Mouse (Mus musculus) kidney, embryonic 14.5 days (tissue): ENCODE measurements around the gene Scaf11. TPM values are rescaled to one million over a fixed set of nuclear protein-coding genes. Genes with fewer than 3 reads are reported as not detected.

Experiments
- ATAC-seq: fragments of 200-750 bp; cut with Nextera tagmentation; 2 replicates; pipeline ENCODE4 v1.8.0; 2017; ENCODE audit warnings: moderate number of reproducible peaks, mild to moderate bottlenecking, moderate TSS enrichment, moderate library complexity; ENCODE audit not compliant: low FRiP score, low TSS enrichment
- H3K27ac ChIP-seq: fragments of 300-500 bp; sonication (generic); 2 replicates; pipeline ENCODE4 v1.5.1; 2014; ENCODE audit warnings: low read depth, mild to moderate bottlenecking, low read length, moderate library complexity, mixed read lengths
- H3K27me3 ChIP-seq: fragments of 300-500 bp; sonication (generic); 2 replicates; pipeline ENCODE4 v1.6.1; 2014; ENCODE audit warnings: mild to moderate bottlenecking, low read length; ENCODE audit not compliant: control insufficient read depth, insufficient read depth
- H3K36me3 ChIP-seq: fragments of 300-500 bp; sonication (generic); 2 replicates; pipeline ENCODE4 v1.6.1; 2014; ENCODE audit warnings: low read length, mixed read lengths; ENCODE audit not compliant: control insufficient read depth, insufficient read depth
- H3K4me1 ChIP-seq: fragments of 300-500 bp; sonication (generic); 2 replicates; pipeline ENCODE4 v1.6.1; 2014; ENCODE audit warnings: low read length, mixed read lengths; ENCODE audit not compliant: control insufficient read depth, insufficient read depth
- H3K4me2 ChIP-seq: fragments of 300-500 bp; sonication (generic); replicated peaks from 2 replicates; pipeline ENCODE4 v1.6.1; 2014; ENCODE audit warnings: low read depth, mild to moderate bottlenecking, low read length
- H3K4me3 ChIP-seq: fragments of 300-500 bp; sonication (generic); 2 replicates; pipeline ENCODE4 v1.5.1; 2014; ENCODE audit warnings: mild to moderate bottlenecking, low read length
- H3K9ac ChIP-seq: fragments of 300-500 bp; sonication (generic); 2 replicates; pipeline ENCODE4 v1.6.1; 2014; ENCODE audit warnings: low read depth, mild to moderate bottlenecking, low read length, moderate library complexity
- H3K9me3 ChIP-seq: fragments of 300-500 bp; sonication (generic); 2 replicates; pipeline ENCODE4 v1.6.1; 2016; ENCODE audit warnings: low read length; ENCODE audit not compliant: control insufficient read depth
- WGBS: fragments of 180-500 bp; shearing (Covaris S2); extraction: QIAGEN DNeasy Blood & Tissue Kit; methylation state at CpG from one replicate; pipeline ENCODE4 v1.1.7; 2014; 5-methylcytosine and 5-hydroxymethylcytosine counted together
- polyA plus RNA-seq: library from polyadenylated mRNA; unstranded; fragments of >200 nt; fragmentation: Nextera tagmentation; extraction: Ambion mirVana; gene quantifications from 2 replicates; pipeline ENCODE4 v1.2.1, GENCODE M21; 2014

Scaf11 gene
- polyA plus RNA-seq, 1 experiment from 2014 or later = 115 TPM

- ATAC-seq = no peak
- 0 out of 2 replicates have a peak, but pooled peaks cover 6% of the 10 kb centered on the region for H3K4me1 ChIP-seq
- H3K36me3 ChIP-seq = no peaks in the 10 kb centered on the region
- no peaks in the 10 kb centered on the region for H3K27me3 ChIP-seq
- H3K9ac ChIP-seq = no peak overlapping the region
- 75% methylated on average over 5 of the region's 5 CpGs for WGBS
- H3K9me3 ChIP-seq = no peaks in the 10 kb centered on the region
- no peak overlapping the region for H3K4me3 ChIP-seq
- no peak overlapping the region for H3K27ac ChIP-seq
- no peak overlapping the region for H3K4me2 ChIP-seq
Measured at GRCm38 (mm10) chr15:96490123-96490522, 29.5 kb upstream of the Scaf11 start.

GRCm38 (mm10) chr15:96488941-96489786, 28.5 kb upstream of the Scaf11 start:
- 29% methylated on average over 20 of the region's 20 CpGs for WGBS
- Histone ChIP-seq H3K9ac (no peak overlapping the region), H3K27ac (no peak overlapping the region), H3K9me3 (no peaks in the 10 kb centered on the region), H3K36me3 (no peaks in the 10 kb centered on the region), H3K4me1 (0 out of 2 replicates have a peak, but pooled peaks cover 6% of the 10 kb centered on the region), H3K4me2 (peak overlapping the region; percentile 23), H3K27me3 (no peaks in the 10 kb centered on the region), H3K4me3 (no peak overlapping the region)
- ATAC-seq = no peak

- Histone ChIP-seq H3K27ac (no peak overlapping the region), H3K27me3 (no peaks in the 10 kb centered on the region), H3K9ac (no peak overlapping the region), H3K4me1 (0 out of 2 replicates have a peak, but pooled peaks cover 6% of the 10 kb centered on the region), H3K4me3 (no peak overlapping the region), H3K36me3 (no peaks in the 10 kb centered on the region), H3K9me3 (no peaks in the 10 kb centered on the region), H3K4me2 (no peak overlapping the region)
- no peak for ATAC-seq
- WGBS = 65% methylated on average over 12 of the region's 12 CpGs
Measured at GRCm38 (mm10) chr15:96487066-96487698, 26.5 kb upstream of the Scaf11 start.

GRCm38 (mm10) chr15:96480822-96481221, 20.2 kb upstream of the Scaf11 start:
- H3K4me1 ChIP-seq = no peaks in the 10 kb centered on the region
- no peak overlapping the region for H3K27ac ChIP-seq
- no peak for ATAC-seq
- no peak overlapping the region for H3K4me3 ChIP-seq
- 81% methylated on average over 3 of the region's 3 CpGs for WGBS
- H3K36me3 ChIP-seq = no peaks in the 10 kb centered on the region
- H3K27me3 ChIP-seq = no peaks in the 10 kb centered on the region
- no peaks in the 10 kb centered on the region for H3K9me3 ChIP-seq
- H3K4me2 ChIP-seq = no peak overlapping the region
- no peak overlapping the region for H3K9ac ChIP-seq

GRCm38 (mm10) chr15:96478006-96478405, 17.4 kb upstream of the Scaf11 start:
- no peak overlapping the region for H3K27ac ChIP-seq
- no peak overlapping the region for H3K4me3 ChIP-seq
- H3K9me3 ChIP-seq = no peaks in the 10 kb centered on the region
- WGBS = 90% methylated on average over 12 of the region's 12 CpGs
- H3K4me1 ChIP-seq = no peaks in the 10 kb centered on the region
- H3K4me2 ChIP-seq = no peak overlapping the region
- no peak for ATAC-seq
- H3K27me3 ChIP-seq = no peaks in the 10 kb centered on the region
- no peak overlapping the region for H3K9ac ChIP-seq
- no peaks in the 10 kb centered on the region for H3K36me3 ChIP-seq

- Histone ChIP-seq H3K9me3 (no peaks in the 10 kb centered on the region), H3K27ac (no peak overlapping the region), H3K36me3 (no peaks in the 10 kb centered on the region), H3K9ac (no peak overlapping the region), H3K4me3 (no peak overlapping the region), H3K27me3 (no peaks in the 10 kb centered on the region), H3K4me2 (no peak overlapping the region), H3K4me1 (no peaks in the 10 kb centered on the region)
- WGBS = 7% methylated on average over 7 of the region's 7 CpGs
- 0 out of 2 replicates have a peak, but pooled peaks have one; percentile 56 for ATAC-seq
Measured at GRCm38 (mm10) chr15:96476359-96476758, 15.7 kb upstream of the Scaf11 start.

- no peak for ATAC-seq
- WGBS = 90% methylated on average over 7 of the region's 7 CpGs
- Histone ChIP-seq H3K36me3 (no peaks in the 10 kb centered on the region), H3K4me2 (no peak overlapping the region), H3K4me3 (no peak overlapping the region), H3K27me3 (no peaks in the 10 kb centered on the region), H3K9ac (no peak overlapping the region), H3K4me1 (no peaks in the 10 kb centered on the region), H3K9me3 (no peaks in the 10 kb centered on the region), H3K27ac (no peak overlapping the region)
Measured at GRCm38 (mm10) chr15:96475571-96475972, 14.9 kb upstream of the Scaf11 start.

- Histone ChIP-seq H3K9me3 (no peaks in the 10 kb centered on the region), H3K27ac (no peak overlapping the region), H3K4me3 (no peak overlapping the region), H3K36me3 (no peaks in the 10 kb centered on the region), H3K4me1 (no peaks in the 10 kb centered on the region), H3K9ac (no peak overlapping the region), H3K27me3 (no peaks in the 10 kb centered on the region), H3K4me2 (no peak overlapping the region)
- 70% methylated on average over 20 of the region's 20 CpGs for WGBS
- ATAC-seq = no peak
Measured at GRCm38 (mm10) chr15:96474325-96474955, 13.8 kb upstream of the Scaf11 start.

GRCm38 (mm10) chr15:96473920-96474319, 13.3 kb upstream of the Scaf11 start:
- no peaks in the 10 kb centered on the region for H3K9me3 ChIP-seq
- WGBS = 92% methylated on average over 15 of the region's 15 CpGs
- no peak overlapping the region for H3K27ac ChIP-seq
- no peak overlapping the region for H3K4me2 ChIP-seq
- H3K9ac ChIP-seq = no peak overlapping the region
- H3K36me3 ChIP-seq = no peaks in the 10 kb centered on the region
- no peaks in the 10 kb centered on the region for H3K27me3 ChIP-seq
- no peak overlapping the region for H3K4me3 ChIP-seq
- no peak for ATAC-seq
- no peaks in the 10 kb centered on the region for H3K4me1 ChIP-seq
